Mouse (Mus musculus): ENCODE measurements at regions not wholly inside any gene's neighbourhood (a gene's known extent, or its start where the extent isn't known, plus 50 kb on each side); places are given as distances from the start of the nearest gene placed in this dataset.

GRCm38 (mm10) chr10:117544680-117545546 lies 84.4 kb upstream of the Cpm start:
- no peak for TF ChIP-seq POLR2A (IDR thresholded peaks at IDR 0.05; ENCODE audit: control insufficient read depth, low read depth, low read length)
- TF ChIP-seq CTCF (IDR thresholded peaks at IDR 0.05; ENCODE audit: control insufficient read depth, insufficient read depth, insufficient replicate concordance, low read depth, low read length), result no peak

All from testis, adult 2 months (tissue).